Mouse (Mus musculus) lung, adult 2 months (tissue): ENCODE measurements around the gene Robo1.

Experiments used
- CTCF ChIP-seq: fragments of 200-500 bp; IDR thresholded peaks from 2 replicates; pipeline ENCODE4 v1.5.1; 2011; ENCODE audit warnings: mild to moderate bottlenecking, low read length, control low read depth; ENCODE audit not compliant: insufficient read depth
- POLR2A ChIP-seq: fragments of 200-500 bp; IDR thresholded peaks from 2 replicates; pipeline ENCODE4 v1.6.1; 2011; ENCODE audit warnings: low read depth, mild to moderate bottlenecking, control low read depth, low read length, borderline replicate concordance; ENCODE audit errors: extremely low read depth

GRCm38 (mm10) chr16:72874934-72875732 lies 567.0 kb downstream of the Robo1 start:
- TF ChIP-seq CTCF = no peak
- no peak for TF ChIP-seq POLR2A
